Mouse (Mus musculus): ENCODE measurements around the gene Hbq1a. TPM values are rescaled to one million over a fixed set of nuclear protein-coding genes. Genes with fewer than 3 reads are reported as not detected.

Gene Hbq1a
- polyA plus RNA-seq, 1 experiment from 2014 or later, result 0.89 TPM

Other genes with a start within 250 kb of the Hbq1a start
- 0.06 and 0.09 TPM in 2 replicates for gene Il9r, start 99.8 kb upstream of the Hbq1a start, polyA plus RNA-seq (2015; fragmentation: Nextera tagmentation; extraction: Ambion mirVana)
- gene Snrnp25, start 94.7 kb upstream of the Hbq1a start, polyA plus RNA-seq (2015; fragmentation: Nextera tagmentation; extraction: Ambion mirVana), result 52.6 and 57.5 TPM in 2 replicates
- gene Rhbdf1, start 77.8 kb upstream of the Hbq1a start, polyA plus RNA-seq (2015; fragmentation: Nextera tagmentation; extraction: Ambion mirVana), result 57.6 and 63.1 TPM in 2 replicates
- 32.7 and 35.8 TPM in 2 replicates for gene Mpg, start 73.6 kb upstream of the Hbq1a start, polyA plus RNA-seq (2015; fragmentation: Nextera tagmentation; extraction: Ambion mirVana)
- 35.6 and 39.0 TPM in 2 replicates for gene Nprl3, start 32.4 kb upstream of the Hbq1a start, polyA plus RNA-seq (2015; fragmentation: Nextera tagmentation; extraction: Ambion mirVana)
- 61.7 and 62.6 TPM in 2 replicates for gene Hba-x, start 23.7 kb upstream of the Hbq1a start, polyA plus RNA-seq (2015; fragmentation: Nextera tagmentation; extraction: Ambion mirVana)
- gene Hba-a1, start 16.6 kb upstream of the Hbq1a start, polyA plus RNA-seq (2015; fragmentation: Nextera tagmentation; extraction: Ambion mirVana), result 4,810 and 9,460 TPM in 2 replicates
- 4.5 and 8.8 TPM in 2 replicates for gene Hbq1b, start 13.1 kb upstream of the Hbq1a start, polyA plus RNA-seq (2015; fragmentation: Nextera tagmentation; extraction: Ambion mirVana)
- gene Hba-a2, start 3.6 kb upstream of the Hbq1a start, polyA plus RNA-seq (2015; fragmentation: Nextera tagmentation; extraction: Ambion mirVana), result 12,213 and 21,597 TPM in 2 replicates
- gene Sh3pxd2b, start 47.8 kb downstream of the Hbq1a start, polyA plus RNA-seq (2015; fragmentation: Nextera tagmentation; extraction: Ambion mirVana), result 18.6 and 20.3 TPM in 2 replicates
- 37.8 and 38.7 TPM in 2 replicates for gene Ubtd2, start 155.3 kb downstream of the Hbq1a start, polyA plus RNA-seq (2015; fragmentation: Nextera tagmentation; extraction: Ambion mirVana)
- 0.53 and 1.1 TPM in 2 replicates for gene Efcab9, start 232.0 kb downstream of the Hbq1a start, polyA plus RNA-seq (2015; fragmentation: Nextera tagmentation; extraction: Ambion mirVana)
- 3.8 TPM in 2 replicates for gene Stk10, start 233.2 kb downstream of the Hbq1a start, polyA plus RNA-seq (2015; fragmentation: Nextera tagmentation; extraction: Ambion mirVana)